Mouse (Mus musculus): ENCODE measurements around the gene Lrrc74a. TPM values are rescaled to one million over a fixed set of nuclear protein-coding genes. Genes with fewer than 3 reads are reported as not detected.

Gene Lrrc74a
- total RNA-seq, 2 experiments from 2014 or later: not detected

- DNase-seq (ENCODE audit: extremely low spot score in 1 of 2, low spot score in 2 of 2): no peak
- TF ChIP-seq CTCF (IDR thresholded peaks at IDR 0.05): no peak
- no peak overlapping the region for H3K27ac ChIP-seq
- intact Hi-C loops (cut with DNase I): no loop called here
- no peak overlapping the region for H3K4me3 ChIP-seq
These were observed 57.8 kb downstream of the Lrrc74a start for GRCm38 (mm10) chr12:86791987-86792386.

DNA sequence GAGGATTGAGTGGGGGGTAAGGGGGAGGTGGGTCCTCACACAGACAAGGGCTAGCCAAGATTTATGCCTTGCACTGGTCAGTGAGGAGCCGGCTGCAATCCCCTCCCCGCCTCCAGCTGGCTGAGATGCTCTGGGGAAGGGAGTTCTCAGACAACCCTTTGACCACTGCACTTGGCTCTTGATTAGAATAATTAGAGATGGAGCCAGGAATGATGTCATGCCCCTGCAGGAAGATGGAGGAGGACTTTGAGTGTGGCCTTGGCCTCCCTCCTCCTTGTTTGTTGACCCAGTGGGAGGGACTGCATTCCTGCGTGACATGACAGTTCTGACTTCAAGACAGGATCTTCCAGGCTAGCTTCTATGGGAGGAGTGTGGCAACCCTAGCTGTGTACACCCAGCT lies 59.7 kb downstream of the Lrrc74a start:
- Histone ChIP-seq H3K27ac (no peak overlapping the region), H3K4me3 (no peak overlapping the region)
- DNase-seq (ENCODE audit: extremely low spot score in 1 of 2, low spot score in 2 of 2): no peak
- intact Hi-C loops (cut with DNase I): no loop called here
- no peak for TF ChIP-seq CTCF (IDR thresholded peaks at IDR 0.05)

DNA sequence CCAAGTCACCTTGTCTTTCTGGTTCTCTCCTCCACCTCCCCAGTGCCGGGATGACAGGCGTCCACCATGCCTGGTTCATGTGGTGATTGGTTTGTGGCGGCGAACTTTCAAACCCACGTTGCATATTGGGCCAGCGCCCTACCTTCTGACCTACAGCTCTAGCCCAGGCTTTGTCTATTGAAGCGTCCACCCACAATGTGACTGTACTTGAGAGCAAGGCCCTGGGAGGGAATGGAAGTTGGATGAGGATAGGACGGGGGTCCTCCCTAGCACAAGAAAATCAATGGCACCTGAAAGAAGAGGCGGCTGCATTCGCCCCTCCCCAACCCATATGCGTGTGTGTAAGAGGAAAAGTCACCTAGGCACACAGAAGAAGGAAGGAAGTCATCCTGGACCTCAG lies 60.2 kb downstream of the Lrrc74a start:
- intact Hi-C loops (cut with DNase I): no loop called here
- peak overlapping the region; percentile 50; the same call in 1 of the 2 replicates for H3K27ac ChIP-seq
- H3K4me3 ChIP-seq: no peak overlapping the region
- TF ChIP-seq CTCF (IDR thresholded peaks at IDR 0.05): no peak
- no peak for DNase-seq (ENCODE audit: extremely low spot score in 1 of 2, low spot score in 2 of 2)

DNA sequence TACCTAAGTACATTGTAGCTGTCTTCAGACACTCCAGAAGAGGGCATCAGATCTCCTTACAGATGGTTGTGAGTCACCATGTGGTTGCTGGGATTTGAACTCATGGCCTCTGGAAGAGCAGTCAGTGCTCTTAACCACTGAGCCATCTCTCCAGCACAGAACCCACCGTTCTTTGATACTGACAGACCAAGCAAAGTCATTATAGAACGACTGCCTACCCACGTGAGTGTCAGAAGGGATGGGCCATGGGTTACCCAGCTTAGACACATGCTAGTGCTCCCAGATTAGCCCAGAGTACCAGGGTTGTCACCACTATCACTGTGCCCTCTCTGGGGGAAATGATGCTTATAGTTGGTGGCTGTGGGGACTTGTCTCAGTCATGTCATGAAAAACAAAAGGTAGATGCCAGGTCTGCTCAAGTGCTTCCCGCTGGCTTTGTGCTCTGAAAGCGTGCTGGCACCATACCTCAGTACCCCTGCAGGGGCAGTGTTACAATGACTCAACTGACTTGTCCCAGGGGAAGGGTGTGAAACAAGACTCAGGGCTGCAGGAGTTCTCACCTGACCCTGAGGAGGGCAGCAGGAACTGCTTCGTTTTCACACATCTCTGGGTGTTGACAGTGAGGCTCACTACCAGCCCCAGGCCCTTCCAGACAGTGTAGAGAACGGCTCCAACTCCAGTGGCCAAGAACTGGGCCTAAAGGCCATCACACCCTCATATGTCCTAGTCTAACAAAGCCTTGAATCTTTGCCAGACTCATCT lies 61.1 kb downstream of the Lrrc74a start:
- DNase-seq (ENCODE audit: extremely low spot score in 1 of 2, low spot score in 2 of 2): no peak
- intact Hi-C loops (cut with DNase I): loop anchor here (1.0 kb wide), 1 partner anchor 150 kb away; no protein-coding TSS in a partner anchor
- H3K27ac ChIP-seq: peak overlapping the region; percentile 55; the same call in 1 of the 2 replicates
- no peak overlapping the region for H3K4me3 ChIP-seq
- TF ChIP-seq CTCF (IDR thresholded peaks at IDR 0.05): no peak; the same call in 1 of the 2 replicates

DNA sequence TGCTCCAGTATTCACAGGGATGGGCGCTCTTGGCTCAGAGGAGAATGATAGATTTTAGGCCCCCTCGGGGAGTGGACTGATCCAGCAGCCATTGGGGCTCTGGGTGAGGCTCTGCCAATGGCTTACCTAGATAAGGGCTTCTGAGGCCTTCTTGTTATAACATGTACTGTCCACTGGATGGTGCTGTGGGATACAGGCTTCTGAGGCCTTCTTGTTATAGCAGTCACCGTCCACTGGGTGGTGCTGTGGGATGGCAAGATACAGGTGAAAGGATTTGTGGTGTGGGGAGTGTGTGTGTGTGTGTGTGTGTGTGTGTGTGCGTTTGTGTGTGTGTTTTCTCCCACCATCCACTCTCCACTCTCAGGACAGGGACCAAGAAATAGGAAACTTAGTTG lies 61.7 kb downstream of the Lrrc74a start:
- peak; percentile 80 to 86 for DNase-seq (ENCODE audit: extremely low spot score in 1 of 2, low spot score in 2 of 2)
- intact Hi-C loops (cut with DNase I): loop anchor here (1.0 kb wide), 3 partner anchors 110 to 149 kb away; no protein-coding TSS in a partner anchor
- H3K27ac ChIP-seq: peak overlapping the region; percentile 55; the same call in 1 of the 2 replicates
- TF ChIP-seq CTCF (IDR thresholded peaks at IDR 0.05): peak; percentile 92
- no peak overlapping the region for H3K4me3 ChIP-seq

DNA sequence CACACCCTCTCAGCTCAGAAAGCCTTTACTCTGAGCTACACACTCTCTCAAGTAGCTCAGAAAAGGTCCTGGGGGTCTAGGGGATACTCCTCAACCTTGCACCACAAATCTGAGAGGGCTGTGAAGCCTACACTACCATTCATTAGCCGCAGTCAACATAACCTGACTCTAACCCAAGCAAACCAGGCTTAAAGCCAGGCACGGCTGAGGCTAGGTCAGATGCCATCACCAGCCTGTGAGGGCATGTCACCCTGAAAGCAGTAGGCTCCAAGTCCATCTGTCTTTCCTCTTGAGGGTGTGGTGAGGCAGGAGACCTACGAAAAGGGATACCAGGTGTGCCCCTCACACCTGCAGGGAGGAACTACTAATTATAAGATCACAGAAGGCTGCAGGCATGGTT lies 62.2 kb downstream of the Lrrc74a start:
- no peak for TF ChIP-seq CTCF (IDR thresholded peaks at IDR 0.05)
- no peak for DNase-seq (ENCODE audit: extremely low spot score in 1 of 2, low spot score in 2 of 2)
- intact Hi-C loops (cut with DNase I): loop anchor here (1.0 kb wide), 2 partner anchors 110 to 128 kb away; no protein-coding TSS in a partner anchor
- no peak overlapping the region for H3K27ac ChIP-seq
- no peak overlapping the region for H3K4me3 ChIP-seq

- no peak for DNase-seq (ENCODE audit: extremely low spot score in 1 of 2, low spot score in 2 of 2)
- intact Hi-C loops (cut with DNase I): no loop called here
- H3K4me3 ChIP-seq: no peak overlapping the region
These were observed 63.6 kb downstream of the Lrrc74a start for GRCm38 (mm10) chr12:86797771-86798170.

DNA sequence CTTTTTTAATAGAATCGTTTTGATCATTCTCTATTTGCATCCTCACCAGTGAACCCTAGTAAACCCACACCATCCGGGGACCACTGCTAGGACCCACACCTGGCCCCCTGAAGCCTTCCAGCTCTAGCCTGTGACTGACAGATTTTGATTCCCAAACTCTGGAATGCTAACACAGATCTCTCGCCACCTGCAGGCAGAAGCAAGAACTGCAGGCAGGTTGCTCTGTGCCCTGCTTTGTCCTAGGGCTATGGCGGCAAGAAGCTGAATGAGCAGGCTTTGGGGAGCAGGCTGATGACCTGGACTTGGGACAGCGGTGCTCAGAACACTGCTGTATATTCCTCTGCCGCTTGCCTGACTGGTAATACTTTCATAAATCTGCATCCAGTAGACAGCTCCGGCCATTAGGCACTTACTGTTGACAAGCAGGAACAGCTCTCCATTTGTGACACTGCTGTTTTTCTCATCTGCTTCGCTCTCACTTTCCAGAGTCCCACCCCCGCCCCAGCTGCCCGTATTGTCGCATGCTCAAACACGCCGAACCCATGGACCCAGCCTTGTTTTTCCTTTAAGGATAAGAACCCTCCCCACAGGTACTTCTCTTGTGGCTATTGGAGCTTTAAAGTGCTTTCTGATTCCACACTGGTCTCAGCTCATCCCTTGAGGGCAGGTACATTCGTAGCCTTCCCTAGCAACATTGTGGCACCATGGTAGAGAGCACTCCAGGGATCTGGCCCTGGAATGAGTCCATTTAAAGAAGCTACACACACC lies 64.8 kb downstream of the Lrrc74a start:
- peak; percentile 88 to 92 for DNase-seq (ENCODE audit: extremely low spot score in 1 of 2, low spot score in 2 of 2)
- intact Hi-C loops (cut with DNase I): no loop called here
- TF ChIP-seq CTCF (IDR thresholded peaks at IDR 0.05): peak; percentile 98

More at GRCm38 (mm10) chr12:86797771-86798170, 63.6 kb downstream of the Lrrc74a start:
- no peak for TF ChIP-seq CTCF (IDR thresholded peaks at IDR 0.05)
- H3K27ac ChIP-seq: no peak overlapping the region; the same call in 1 of the 2 replicates

DNA sequence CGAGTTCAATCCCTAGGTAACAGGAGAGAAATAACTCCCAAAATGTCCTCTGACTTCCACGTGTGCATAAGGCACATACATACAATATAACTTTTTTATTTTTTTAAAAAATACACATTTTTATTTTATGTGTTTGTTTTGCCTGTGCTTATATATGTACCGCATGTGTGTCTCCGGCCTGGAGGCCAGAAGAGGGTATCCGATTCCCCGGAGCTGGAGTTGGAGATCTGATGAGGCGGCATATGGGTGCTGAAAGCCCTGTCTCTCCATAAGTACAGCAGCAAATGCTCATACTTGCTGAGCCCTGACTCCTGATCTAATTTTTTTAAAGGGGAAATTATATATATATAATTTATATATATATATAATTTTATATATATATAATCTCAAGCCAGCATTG lies 65.6 kb downstream of the Lrrc74a start:
- no peak for TF ChIP-seq CTCF (IDR thresholded peaks at IDR 0.05)
- intact Hi-C loops (cut with DNase I): no loop called here
- Histone ChIP-seq H3K4me3 (no peak overlapping the region), H3K27ac (peak overlapping the region; percentile 99)
- DNase-seq (ENCODE audit: extremely low spot score in 1 of 2, low spot score in 2 of 2): no peak

More for the DNA sequence above, 64.8 kb downstream of the Lrrc74a start:
- Histone ChIP-seq H3K4me3 (no peak overlapping the region), H3K27ac (peak overlapping the region; percentile 89)

- Histone ChIP-seq H3K27ac (peak overlapping the region; percentile 99), H3K4me3 (no peak overlapping the region)
- no peak for TF ChIP-seq CTCF (IDR thresholded peaks at IDR 0.05)
- intact Hi-C loops (cut with DNase I): no loop called here
- no peak for DNase-seq (ENCODE audit: extremely low spot score in 1 of 2, low spot score in 2 of 2)
These were observed 66.2 kb downstream of the Lrrc74a start for GRCm38 (mm10) chr12:86800336-86800735.

GRCm38 (mm10) chr12:86800765-86801147 lies 66.6 kb downstream of the Lrrc74a start:
- TF ChIP-seq CTCF (IDR thresholded peaks at IDR 0.05): no peak
- intact Hi-C loops (cut with DNase I): loop anchor here (1.0 kb wide), 3 partner anchors 24 to 94 kb away; partner anchors contain the start of gene Irf2bpl
- Histone ChIP-seq H3K27ac (peak overlapping the region; percentile 99), H3K4me3 (no peak overlapping the region)
- no peak for DNase-seq (ENCODE audit: extremely low spot score in 1 of 2, low spot score in 2 of 2)

Data from left cerebral cortex, adult 2 months (tissue).